Mouse (Mus musculus) midbrain, embryonic 14.5 days (tissue): ENCODE results near the gene St3gal5. TPM values are rescaled to one million over a fixed set of nuclear protein-coding genes. Genes with fewer than 3 reads are reported as not detected.

ENCODE experiments used
- ATAC-seq: fragments of 200-750 bp; cut with Nextera tagmentation; 2 replicates; pipeline ENCODE4 v1.8.0; 2017; ENCODE audit warnings: moderate number of reproducible peaks, moderate library complexity; ENCODE audit not compliant: low FRiP score, low TSS enrichment
- DNase-seq: peaks from one replicate; pipeline ENCODE4 v3.0.0-alpha.2; 2015
- H3K27ac ChIP-seq: fragments of 300-500 bp; sonication (generic); replicated peaks from 2 replicates; pipeline ENCODE4 v1.5.1; 2014; ENCODE audit warnings: mild to moderate bottlenecking, low read depth, low read length, moderate library complexity
- H3K27me3 ChIP-seq: fragments of 300-500 bp; sonication (generic); 2 replicates; pipeline ENCODE4 v1.6.1; 2014; ENCODE audit warnings: low read length, control low read depth, mixed read lengths; ENCODE audit not compliant: control insufficient read depth, insufficient read depth
- H3K36me3 ChIP-seq: fragments of 300-500 bp; sonication (generic); 2 replicates; pipeline ENCODE4 v1.6.1; 2014; ENCODE audit warnings: low read length, control low read depth; ENCODE audit not compliant: control insufficient read depth, insufficient read depth
- H3K4me1 ChIP-seq: fragments of 300-500 bp; sonication (generic); 2 replicates; pipeline ENCODE4 v1.6.1; 2014; ENCODE audit warnings: mild to moderate bottlenecking, antibody characterized with exemption, low read length, control low read depth; ENCODE audit not compliant: control insufficient read depth, insufficient read depth
- H3K4me2 ChIP-seq: fragments of 300-500 bp; sonication (generic); 2 replicates; pipeline ENCODE4 v1.6.1; 2014; ENCODE audit warnings: mild to moderate bottlenecking, low read length, moderate library complexity
- H3K4me3 ChIP-seq: fragments of 300-500 bp; sonication (generic); replicated peaks from 2 replicates; pipeline ENCODE4 v1.5.1; 2014; ENCODE audit warnings: low read depth, low read length
- H3K9ac ChIP-seq: fragments of 300-500 bp; sonication (generic); replicated peaks from 2 replicates; pipeline ENCODE4 v1.6.1; 2014; ENCODE audit warnings: mild to moderate bottlenecking, low read length, moderate library complexity
- H3K9me3 ChIP-seq: fragments of 300-500 bp; sonication (generic); 2 replicates; pipeline ENCODE4 v1.6.1; 2016; ENCODE audit warnings: low read length, control low read depth, mixed read lengths; ENCODE audit not compliant: control insufficient read depth
- WGBS: fragments of 180-500 bp; shearing (Covaris S2); extraction: QIAGEN DNeasy Blood & Tissue Kit; methylation state at CpG from one replicate; pipeline ENCODE4 v1.1.7; 2014; 5-methylcytosine and 5-hydroxymethylcytosine counted together
- polyA plus RNA-seq: library from polyadenylated mRNA; unstranded; fragments of >200 nt; fragmentation: Nextera tagmentation; extraction: Ambion mirVana; gene quantifications from 2 replicates; pipeline ENCODE4 v1.2.1, GENCODE M21; 2014

The St3gal5 gene
- polyA plus RNA-seq, 1 experiment from 2014 or later, result 49.8 TPM

- ATAC-seq, result no peak
- Histone ChIP-seq H3K27me3 (no peaks in the 10 kb centered on the region), H3K9ac (no peak overlapping the region), H3K4me1 (no peaks in the 10 kb centered on the region), H3K4me2 (no peak overlapping the region), H3K4me3 (no peak overlapping the region), H3K36me3 (no peaks in the 10 kb centered on the region), H3K27ac (no peak overlapping the region), H3K9me3 (no peaks in the 10 kb centered on the region)
- WGBS, result 85% methylated on average over 7 of the region's 7 CpGs
- no peak for DNase-seq
These were observed 17.5 kb downstream of the St3gal5 start for GRCm38 (mm10) chr6:72114902-72115301.

- H3K4me2 ChIP-seq, result no peak overlapping the region
- no peak overlapping the region for H3K4me3 ChIP-seq
- no peak overlapping the region for H3K27ac ChIP-seq
- 69% methylated on average over 8 of the region's 8 CpGs for WGBS
- H3K4me1 ChIP-seq, result no peaks in the 10 kb centered on the region
- DNase-seq (no peak), ATAC-seq (no peak)
- H3K9me3 ChIP-seq, result no peaks in the 10 kb centered on the region
- no peak overlapping the region for H3K9ac ChIP-seq
- no peaks in the 10 kb centered on the region for H3K36me3 ChIP-seq
- no peaks in the 10 kb centered on the region for H3K27me3 ChIP-seq
These were observed 20.1 kb downstream of the St3gal5 start for GRCm38 (mm10) chr6:72117322-72117968.

- H3K4me2 ChIP-seq, result no peak overlapping the region
- no peaks in the 10 kb centered on the region for H3K9me3 ChIP-seq
- no peak overlapping the region for H3K9ac ChIP-seq
- no peak overlapping the region for H3K27ac ChIP-seq
- DNase-seq, result no peak
- no peaks in the 10 kb centered on the region for H3K36me3 ChIP-seq
- 95% methylated on average over 1 of the region's 1 CpGs for WGBS
- H3K4me3 ChIP-seq, result no peak overlapping the region
- no peaks in the 10 kb centered on the region for H3K27me3 ChIP-seq
- H3K4me1 ChIP-seq, result no peaks in the 10 kb centered on the region
- ATAC-seq, result no peak
These were observed 22.5 kb downstream of the St3gal5 start for GRCm38 (mm10) chr6:72119870-72120269.

DNA sequence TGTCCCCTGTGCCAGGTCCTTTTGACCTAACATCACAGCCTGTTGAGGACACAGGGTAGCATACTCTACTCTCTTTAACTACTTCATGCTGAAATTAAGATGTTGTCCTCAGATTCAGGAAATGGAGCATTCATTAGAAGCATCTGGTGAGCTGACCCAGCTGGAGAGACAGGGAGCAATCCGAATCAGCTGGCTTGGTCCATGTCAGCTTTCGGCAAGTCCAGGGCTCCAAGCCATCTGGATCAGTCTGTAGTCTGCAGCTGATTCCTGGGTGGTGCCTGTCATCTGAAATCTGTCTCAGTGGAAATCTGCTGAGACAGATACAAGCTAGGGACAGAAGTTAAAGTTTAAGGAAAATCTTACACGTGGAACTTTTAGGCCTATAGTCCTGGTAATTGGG, 23.9 kb downstream of the St3gal5 start:
- Histone ChIP-seq H3K36me3 (no peaks in the 10 kb centered on the region), H3K27me3 (no peaks in the 10 kb centered on the region), H3K4me2 (no peak overlapping the region), H3K9me3 (no peaks in the 10 kb centered on the region), H3K9ac (no peak overlapping the region), H3K27ac (no peak overlapping the region), H3K4me3 (no peak overlapping the region), H3K4me1 (no peaks in the 10 kb centered on the region)
- no peak for DNase-seq
- 78% methylated on average over 3 of the region's 3 CpGs for WGBS
- no peak for ATAC-seq

GRCm38 (mm10) chr6:72122515-72122914, 25.1 kb downstream of the St3gal5 start:
- H3K36me3 ChIP-seq, result no peaks in the 10 kb centered on the region
- ATAC-seq (no peak), DNase-seq (no peak)
- H3K27me3 ChIP-seq, result no peaks in the 10 kb centered on the region
- H3K4me3 ChIP-seq, result no peak overlapping the region
- 91% methylated on average over 5 of the region's 5 CpGs for WGBS
- no peak overlapping the region for H3K27ac ChIP-seq
- H3K4me1 ChIP-seq, result no peaks in the 10 kb centered on the region
- H3K4me2 ChIP-seq, result no peak overlapping the region
- H3K9ac ChIP-seq, result no peak overlapping the region
- H3K9me3 ChIP-seq, result no peaks in the 10 kb centered on the region

DNA sequence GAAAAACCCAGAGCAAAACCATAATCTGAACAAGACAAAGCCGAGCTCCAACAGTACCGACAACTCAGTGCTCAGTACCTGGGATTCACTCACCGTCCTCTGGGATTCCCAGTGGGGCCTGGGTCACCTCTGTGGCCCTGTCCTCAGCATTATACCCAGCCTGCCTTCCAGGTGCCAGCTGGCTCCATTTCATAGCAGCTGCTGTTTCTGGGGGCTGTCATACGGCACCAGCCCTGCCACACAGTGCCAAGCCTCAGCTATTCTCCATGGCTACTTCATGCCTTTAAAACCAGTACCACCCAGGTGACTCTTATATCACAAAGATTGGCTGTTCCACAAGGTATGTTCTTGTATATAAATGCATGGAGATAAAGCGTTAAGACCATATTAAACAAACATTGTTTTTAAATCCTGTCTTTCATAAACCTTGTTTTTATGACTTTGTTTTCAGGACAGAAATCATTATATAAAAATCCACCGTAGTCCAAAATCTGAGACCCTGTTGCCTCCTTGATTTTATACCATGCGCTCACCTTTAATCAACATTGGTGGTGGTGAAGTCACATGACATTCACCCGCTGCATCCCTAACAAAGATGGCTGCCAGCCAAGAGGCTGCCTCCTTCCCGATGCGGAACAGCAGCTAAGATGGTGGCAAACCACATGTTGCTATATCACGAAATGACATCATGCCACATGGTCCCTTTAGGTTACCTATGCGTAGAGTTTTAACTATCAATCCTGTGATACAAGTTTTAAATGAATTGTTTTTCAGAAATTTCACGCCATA, 27.1 kb downstream of the St3gal5 start:
- no peak overlapping the region for H3K9ac ChIP-seq
- H3K4me3 ChIP-seq, result no peak overlapping the region
- 92% methylated on average over 13 of the region's 13 CpGs for WGBS
- H3K4me2 ChIP-seq, result no peak overlapping the region
- H3K27ac ChIP-seq, result no peak overlapping the region
- ATAC-seq (no peak), DNase-seq (peak; percentile 18)
- H3K27me3 ChIP-seq, result no peaks in the 10 kb centered on the region
- peaks cover 15% of the 10 kb centered on the region for H3K36me3 ChIP-seq
- no peaks in the 10 kb centered on the region for H3K4me1 ChIP-seq
- H3K9me3 ChIP-seq, result no peaks in the 10 kb centered on the region

DNA sequence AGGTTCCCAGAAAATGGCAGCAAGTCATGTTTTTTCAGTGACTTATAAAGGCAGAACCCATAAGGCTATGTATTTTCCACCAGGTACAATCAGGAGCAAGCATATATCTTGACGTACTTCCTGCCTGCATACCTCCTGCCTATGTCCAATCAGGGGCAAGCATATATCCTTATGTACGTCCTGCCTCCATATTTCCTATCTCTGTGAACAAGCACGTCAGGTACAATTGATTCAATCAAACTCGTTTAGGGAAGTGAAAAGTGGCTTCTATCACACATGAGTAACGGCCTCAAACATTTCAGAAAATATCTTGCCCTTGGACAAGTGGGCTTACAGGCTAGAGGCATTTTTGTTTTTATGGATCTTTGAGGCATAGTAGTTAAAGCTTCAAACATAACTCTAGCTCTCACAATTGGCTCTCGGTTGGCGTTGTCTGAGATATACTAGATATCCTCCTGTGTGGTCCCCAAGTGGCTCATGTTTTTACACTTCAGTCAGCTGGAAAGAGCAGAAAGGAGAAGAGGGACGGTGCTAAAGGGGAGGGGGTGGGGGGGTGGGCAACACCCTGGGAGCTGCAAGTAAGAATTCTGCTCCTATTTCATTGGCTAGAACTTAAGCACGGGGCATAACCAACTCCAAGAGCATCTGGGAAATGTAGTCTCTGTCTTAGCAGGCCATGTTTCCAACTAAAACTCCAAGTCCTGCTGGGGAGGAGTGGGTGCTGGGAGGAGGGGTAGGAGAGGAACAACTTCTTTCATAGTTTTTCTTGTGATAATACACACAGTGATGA, 28.9 kb downstream of the St3gal5 start:
- DNase-seq (no peak), ATAC-seq (no peak)
- WGBS, result 89% methylated on average over 9 of the region's 9 CpGs
- Histone ChIP-seq H3K9ac (no peak overlapping the region), H3K27me3 (no peaks in the 10 kb centered on the region), H3K36me3 (peaks cover 19% of the 10 kb centered on the region), H3K4me3 (no peak overlapping the region), H3K9me3 (no peaks in the 10 kb centered on the region), H3K27ac (no peak overlapping the region), H3K4me1 (no peaks in the 10 kb centered on the region), H3K4me2 (no peak overlapping the region)

- H3K4me1 ChIP-seq, result no peaks in the 10 kb centered on the region
- no peak overlapping the region for H3K9ac ChIP-seq
- 81% methylated on average over 6 of the region's 6 CpGs for WGBS
- no peak overlapping the region for H3K4me3 ChIP-seq
- no peak for ATAC-seq
- H3K9me3 ChIP-seq, result no peaks in the 10 kb centered on the region
- no peaks in the 10 kb centered on the region for H3K27me3 ChIP-seq
- H3K27ac ChIP-seq, result no peak overlapping the region
- H3K36me3 ChIP-seq, result peaks cover 43% of the 10 kb centered on the region
- no peak for DNase-seq
- H3K4me2 ChIP-seq, result no peak overlapping the region
These were observed 32.7 kb downstream of the St3gal5 start for GRCm38 (mm10) chr6:72130056-72130455.
